Mouse (Mus musculus): ENCODE data around the gene Nipbl. TPM values are rescaled to one million over a fixed set of nuclear protein-coding genes. Genes with fewer than 3 reads are reported as not detected.
A peak's percentile ranks its signal among the peaks of the same experiment; 100 is the strongest.

Nipbl gene
- polyA plus RNA-seq, 1 experiment from 2014 or later: 8.8 TPM

DNA sequence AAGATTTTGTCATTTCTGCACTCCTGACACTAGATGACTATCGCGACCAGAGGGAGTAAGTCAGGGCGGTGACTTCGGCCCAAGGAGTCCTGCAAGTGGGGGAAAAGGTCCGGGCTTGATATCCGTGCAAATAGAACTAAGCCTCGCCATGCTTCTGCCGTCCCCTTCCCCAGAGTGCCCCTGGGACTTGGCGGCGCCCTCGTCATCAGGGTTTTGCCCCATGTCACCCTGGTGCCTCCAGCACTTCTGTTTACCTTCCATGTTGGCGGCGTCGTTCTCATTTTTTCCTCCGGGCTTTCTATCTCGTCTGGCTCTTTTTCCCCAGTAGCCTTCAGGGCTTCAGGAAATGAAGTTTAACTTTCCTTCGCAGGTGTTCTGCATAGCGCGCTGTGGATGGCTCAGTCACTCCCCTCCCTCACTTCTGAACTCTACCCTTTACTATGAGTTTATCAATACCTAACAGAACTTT is 1.7 kb upstream of the Nipbl start:
- DNase-seq (ENCODE audit: low spot score): peak; percentile 50
- H3K9ac ChIP-seq (ENCODE audit: low read length): peak overlapping the region; percentile 51
- H3K36me3 ChIP-seq (ENCODE audit: control insufficient read depth, insufficient read depth, low read length): no peaks in the 10 kb centered on the region
- H3K4me2 ChIP-seq (replicated peaks; ENCODE audit: low read depth): peak overlapping the region; percentile 80
- WGBS: under 1% methylated on average over 19 of the region's 19 CpGs
- no peak for TF ChIP-seq CTCF (IDR thresholded peaks at IDR 0.05; ENCODE audit: low read depth)
- no peak for TF ChIP-seq EP300 (optimal IDR thresholded peaks at IDR 0.05)
- peak overlapping the region; percentile 97 for H3K4me3 ChIP-seq (ENCODE audit: low read depth, low read length)
- H3K9me3 ChIP-seq (ENCODE audit: control insufficient read depth, low read length): no peaks in the 10 kb centered on the region
- no peaks in the 10 kb centered on the region for H3K27me3 ChIP-seq (ENCODE audit: control insufficient read depth, insufficient read depth, low read length)
- no peaks in the 10 kb centered on the region; the same call in 1 of the 2 replicates for H3K4me1 ChIP-seq (replicated peaks; ENCODE audit: control insufficient read depth, insufficient read depth)
- H3K27ac ChIP-seq (replicated peaks): peak overlapping the region; percentile 100
- no peak for ATAC-seq (ENCODE audit: low FRiP score, low TSS enrichment)

DNA sequence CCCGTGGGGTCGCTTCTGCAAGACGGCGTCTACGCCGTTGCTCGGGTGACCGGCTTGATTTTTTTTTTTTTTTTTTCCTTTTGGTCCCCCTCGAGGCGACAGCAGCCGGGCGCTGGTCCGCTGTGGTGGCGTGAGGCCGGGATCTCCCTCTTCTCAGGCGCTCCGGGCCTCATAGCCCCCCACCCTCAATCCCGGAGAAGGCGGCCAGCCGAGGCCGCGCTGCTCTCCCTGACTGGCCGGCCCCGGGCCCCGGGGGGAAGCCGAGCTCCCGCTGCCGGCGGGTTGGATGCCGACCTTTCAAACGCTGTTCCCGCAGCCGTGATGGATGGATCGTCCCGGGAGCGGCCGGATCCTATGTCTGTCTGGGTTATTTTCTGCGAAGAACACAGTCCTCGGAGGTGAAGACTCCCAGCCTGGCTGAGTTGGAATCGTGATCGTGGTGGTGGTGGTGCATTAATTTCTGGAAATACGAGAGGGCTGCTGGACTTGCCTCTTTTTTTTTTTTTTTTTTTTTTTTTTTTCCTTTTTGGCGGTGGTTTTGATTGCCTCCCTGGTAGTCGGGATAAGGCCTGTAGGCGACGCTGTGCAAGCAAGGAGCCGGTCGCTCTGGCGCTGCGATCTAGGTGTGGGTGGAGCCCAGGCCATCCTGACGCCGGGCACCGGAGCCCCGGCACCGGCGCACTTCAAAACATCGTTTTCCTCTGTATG is 781 bp upstream of the Nipbl start:
- peak overlapping the region; percentile 90 for H3K9ac ChIP-seq (ENCODE audit: low read length)
- H3K36me3 ChIP-seq (ENCODE audit: control insufficient read depth, insufficient read depth, low read length): no peaks in the 10 kb centered on the region
- H3K9me3 ChIP-seq (ENCODE audit: control insufficient read depth, low read length): no peaks in the 10 kb centered on the region
- no peaks in the 10 kb centered on the region; the same call in 1 of the 2 replicates for H3K4me1 ChIP-seq (replicated peaks; ENCODE audit: control insufficient read depth, insufficient read depth)
- H3K27me3 ChIP-seq (ENCODE audit: control insufficient read depth, insufficient read depth, low read length): no peaks in the 10 kb centered on the region
- peak; percentile 81 for ATAC-seq (ENCODE audit: low FRiP score, low TSS enrichment)
- DNase-seq (ENCODE audit: low spot score): peak; percentile 91
- peak overlapping the region; percentile 80 for H3K4me2 ChIP-seq (replicated peaks; ENCODE audit: low read depth)
- H3K27ac ChIP-seq (replicated peaks): peak overlapping the region; percentile 100
- peak overlapping the region; percentile 97 for H3K4me3 ChIP-seq (ENCODE audit: low read depth, low read length)
- WGBS: under 1% methylated on average over 51 of the region's 57 CpGs
- TF ChIP-seq CTCF (IDR thresholded peaks at IDR 0.05; ENCODE audit: low read depth): peak; percentile 76
- TF ChIP-seq EP300 (optimal IDR thresholded peaks at IDR 0.05): no peak

DNA sequence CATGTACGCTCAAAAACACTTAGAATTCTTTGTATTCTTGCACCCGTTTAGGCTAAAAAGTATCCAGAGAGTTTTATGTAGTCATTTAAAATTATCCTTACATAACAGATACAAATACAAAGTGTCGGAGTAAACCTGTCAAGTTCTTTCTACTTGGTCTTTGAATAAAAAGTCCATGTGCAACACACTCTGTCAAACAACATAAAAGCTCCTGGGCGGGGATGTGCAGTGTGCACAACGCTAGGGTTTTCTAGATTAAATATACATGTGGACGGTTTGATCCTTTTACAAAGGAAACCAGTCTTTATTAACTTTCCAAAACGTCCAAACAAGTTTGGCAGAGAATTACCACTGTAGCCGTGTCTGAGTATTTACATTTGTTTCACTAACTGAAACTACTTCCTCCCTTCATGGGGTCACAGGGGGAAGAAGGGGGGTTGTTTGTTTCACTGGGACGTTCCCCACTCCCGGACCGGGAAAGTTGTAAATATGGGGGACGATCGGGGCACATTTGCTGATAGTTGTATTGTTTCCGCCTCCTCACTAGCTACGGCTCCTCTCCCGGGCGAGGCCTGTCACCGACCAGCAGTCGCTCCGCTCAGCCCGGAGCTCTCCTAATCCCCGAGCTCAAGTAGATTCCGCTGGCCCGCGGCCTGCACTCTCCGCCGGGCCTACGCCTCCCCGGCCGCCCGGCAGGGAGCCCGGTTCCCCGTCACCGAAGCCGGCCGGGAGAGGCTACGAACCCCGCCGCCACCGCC is 916 bp downstream of the Nipbl start:
- no peaks in the 10 kb centered on the region for H3K27me3 ChIP-seq (ENCODE audit: control insufficient read depth, insufficient read depth, low read length)
- peak overlapping the region; percentile 98 for H3K9ac ChIP-seq (ENCODE audit: low read length)
- ATAC-seq (ENCODE audit: low FRiP score, low TSS enrichment): peak; percentile 59
- no peaks in the 10 kb centered on the region; the same call in 1 of the 2 replicates for H3K4me1 ChIP-seq (replicated peaks; ENCODE audit: control insufficient read depth, insufficient read depth)
- no peaks in the 10 kb centered on the region for H3K9me3 ChIP-seq (ENCODE audit: control insufficient read depth, low read length)
- no peak for TF ChIP-seq CTCF (IDR thresholded peaks at IDR 0.05; ENCODE audit: low read depth)
- no peak for TF ChIP-seq EP300 (optimal IDR thresholded peaks at IDR 0.05)
- peak; percentile 78 for DNase-seq (ENCODE audit: low spot score)
- peak overlapping the region; percentile 100 for H3K27ac ChIP-seq (replicated peaks)
- WGBS: under 1% methylated on average over 39 of the region's 40 CpGs
- no peaks in the 10 kb centered on the region for H3K36me3 ChIP-seq (ENCODE audit: control insufficient read depth, insufficient read depth, low read length)
- peak overlapping the region; percentile 72 for H3K4me2 ChIP-seq (replicated peaks; ENCODE audit: low read depth)
- H3K4me3 ChIP-seq (ENCODE audit: low read depth, low read length): peak overlapping the region; percentile 97

- no peaks in the 10 kb centered on the region for H3K9me3 ChIP-seq (ENCODE audit: control insufficient read depth, low read length)
- ATAC-seq (ENCODE audit: low FRiP score, low TSS enrichment): no peak
- H3K36me3 ChIP-seq (ENCODE audit: control insufficient read depth, insufficient read depth, low read length): no peaks in the 10 kb centered on the region
- no peaks in the 10 kb centered on the region for H3K27me3 ChIP-seq (ENCODE audit: control insufficient read depth, insufficient read depth, low read length)
- peak overlapping the region; percentile 72 for H3K4me2 ChIP-seq (replicated peaks; ENCODE audit: low read depth)
- DNase-seq (ENCODE audit: low spot score): no peak
- 2% methylated on average over 6 of the region's 6 CpGs for WGBS
- no peaks in the 10 kb centered on the region; the same call in 1 of the 2 replicates for H3K4me1 ChIP-seq (replicated peaks; ENCODE audit: control insufficient read depth, insufficient read depth)
- no peak for TF ChIP-seq CTCF (IDR thresholded peaks at IDR 0.05; ENCODE audit: low read depth)
- peak overlapping the region; percentile 98 for H3K9ac ChIP-seq (ENCODE audit: low read length)
- peak overlapping the region; percentile 100 for H3K27ac ChIP-seq (replicated peaks)
- peak overlapping the region; percentile 97 for H3K4me3 ChIP-seq (ENCODE audit: low read depth, low read length)
These were observed 1.5 kb downstream of the Nipbl start for GRCm38 (mm10) chr15:8442761-8443160.

- TF ChIP-seq EP300 (optimal IDR thresholded peaks at IDR 0.05) (no peak), CTCF (IDR thresholded peaks at IDR 0.05; ENCODE audit: low read depth) (no peak)
- Histone ChIP-seq H3K9ac (ENCODE audit: low read length) (peak overlapping the region; percentile 98), H3K36me3 (ENCODE audit: control insufficient read depth, insufficient read depth, low read length) (no peaks in the 10 kb centered on the region), H3K4me2 (replicated peaks; ENCODE audit: low read depth) (peak overlapping the region; percentile 72), H3K4me1 (replicated peaks; ENCODE audit: control insufficient read depth, insufficient read depth) (no peaks in the 10 kb centered on the region; the same call in 1 of the 2 replicates), H3K4me3 (ENCODE audit: low read depth, low read length) (peak overlapping the region; percentile 97), H3K27me3 (ENCODE audit: control insufficient read depth, insufficient read depth, low read length) (no peaks in the 10 kb centered on the region), H3K9me3 (ENCODE audit: control insufficient read depth, low read length) (no peaks in the 10 kb centered on the region), H3K27ac (replicated peaks) (peak overlapping the region; percentile 100)
- ATAC-seq (ENCODE audit: low FRiP score, low TSS enrichment) (no peak), DNase-seq (ENCODE audit: low spot score) (peak; percentile 41)
- 2% methylated on average over 11 of the region's 11 CpGs for WGBS
These were observed 2.1 kb downstream of the Nipbl start for GRCm38 (mm10) chr15:8442156-8442555.
